Mouse (Mus musculus) adrenal gland, adult 10 weeks (tissue): Measurements from ENCODE around the gene Trim26. TPM values are rescaled to one million over a fixed set of nuclear protein-coding genes. Genes with fewer than 3 reads are reported as not detected.

Experiments used
- polyA plus RNA-seq: library from polyadenylated mRNA; stranded (reverse); fragments of 350-450 nt; fragmentation: Illumina TruSeq; extraction: RNeasy Lipid Tissue Mini Kit (QIAGEN cat#74804); gene quantifications from one replicate; pipeline ENCODE4 v1.2.3, GENCODE M21; 2014; ENCODE audit warnings: low read depth, low replicate concordance

Gene Trim26
- 30.4 TPM for polyA plus RNA-seq

GRCm38 (mm10) chr17:36836874-36837647 is at the start of gene Trim26:
Gene Trim26 (plus strand): TSS chr17:36837134.

DNA sequence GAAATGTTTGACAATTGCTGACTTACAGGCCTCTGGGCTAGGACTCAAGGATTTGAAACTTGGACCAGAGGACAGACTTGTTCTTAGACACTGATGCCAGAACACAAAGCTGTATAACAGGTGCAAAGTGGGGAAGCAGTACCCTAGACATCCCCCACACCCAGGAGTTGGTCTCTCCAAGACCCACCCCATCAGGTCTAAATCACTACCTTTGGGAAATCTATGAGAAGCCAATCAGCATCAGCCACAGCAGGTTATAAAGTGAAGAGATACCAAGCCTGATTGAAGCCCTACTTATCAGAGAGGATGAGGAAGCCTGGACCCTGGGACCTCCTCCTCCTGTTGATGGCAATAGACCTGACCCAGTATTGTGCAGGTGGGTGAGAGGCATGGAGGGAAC is 25.1 kb upstream of the Trim26 start, which contains the start of gene H2-M10.6:
TSS of gene H2-M10.6 (plus strand) at position 301 of the 400 bp plus-strand sequence.

DNA sequence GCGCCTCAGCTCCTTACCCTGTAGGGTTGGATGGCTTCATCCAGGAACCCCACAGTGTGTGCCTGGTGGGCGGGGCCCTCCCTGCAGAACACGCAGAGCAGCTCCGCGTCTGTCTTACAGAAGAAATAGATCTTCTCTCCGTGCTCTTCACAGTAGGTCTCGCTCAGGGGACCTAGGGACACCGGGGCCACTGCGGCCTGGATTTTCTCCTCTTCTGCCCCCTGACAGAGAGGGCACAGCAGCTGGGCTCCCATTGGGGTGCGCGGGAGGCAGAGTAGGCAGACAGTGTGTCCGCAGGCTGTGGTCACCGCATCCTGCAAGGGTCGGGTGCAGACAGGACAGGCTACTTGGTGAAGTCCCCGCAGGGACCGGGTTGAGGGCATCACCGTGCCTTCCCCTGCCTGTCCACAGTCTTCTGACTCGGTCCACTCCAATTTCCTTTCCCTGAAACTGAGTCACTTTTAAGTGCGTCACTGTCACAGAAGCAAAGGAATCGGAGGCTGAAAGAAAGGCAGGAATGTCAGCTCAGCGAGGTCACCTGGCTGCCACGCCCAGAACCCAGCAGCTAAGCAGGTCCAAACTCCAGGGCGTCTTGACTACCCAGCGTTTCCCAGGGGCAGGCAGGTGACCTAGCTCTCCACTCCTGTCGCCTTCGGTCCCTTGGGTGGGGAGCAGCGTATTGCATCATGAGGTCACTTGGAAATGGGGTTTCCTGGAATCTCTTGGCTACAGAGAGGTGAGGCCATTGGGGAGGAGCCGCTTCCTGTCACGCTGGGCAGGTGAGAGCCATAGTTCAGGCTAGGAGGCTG is 30.0 kb downstream of the Trim26 start, which contains the start of gene Trim15:
TSS of gene Trim15 (minus strand) at position 492 of the 809 bp plus-strand sequence.

DNA sequence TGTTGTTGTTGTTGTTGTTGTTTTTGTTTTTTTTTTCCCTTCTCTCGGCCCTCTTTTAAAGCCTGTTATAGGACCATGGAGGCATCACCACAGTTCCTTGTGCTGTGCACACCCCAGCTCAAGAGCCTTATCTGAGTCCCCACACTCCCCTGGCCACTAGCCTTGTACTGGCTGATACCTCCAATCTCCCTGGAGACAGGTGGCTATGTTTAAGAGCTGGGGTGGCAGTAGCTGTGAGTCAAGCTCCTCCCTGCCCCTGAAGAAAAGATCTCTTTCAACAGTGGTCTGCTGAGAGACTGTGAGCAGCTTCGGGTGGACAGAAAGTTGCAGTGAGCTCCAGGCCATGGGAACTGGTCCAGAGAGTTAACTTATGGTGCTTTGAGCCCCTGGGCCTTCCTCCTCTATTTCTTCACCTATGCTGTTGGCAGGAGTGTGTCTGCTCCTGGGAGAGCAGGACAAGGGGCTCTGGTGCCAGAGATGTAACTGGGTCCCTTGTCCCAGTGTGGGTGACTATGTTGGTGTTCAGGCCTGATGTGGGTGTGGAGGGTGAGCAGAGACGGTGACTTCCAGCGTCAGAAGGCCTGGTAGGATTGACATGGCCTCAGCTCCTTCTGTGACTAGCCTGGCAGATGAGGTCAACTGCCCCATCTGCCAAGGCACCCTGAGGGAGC is 32.5 kb downstream of the Trim26 start, which contains the start of gene Trim10:
TSS of gene Trim10 (plus strand) at position 291 of the 671 bp plus-strand sequence.

GRCm38 (mm10) chr17:36890073-36890903 is 53.4 kb downstream of the Trim26 start, which contains the start of gene Trim40:
Gene Trim40 (minus strand): TSS chr17:36890123.

GRCm38 (mm10) chr17:36897552-36898205 is 60.7 kb downstream of the Trim26 start, which contains the start of gene Trim31:
Gene Trim31 (plus strand): TSS chr17:36898118.

Other genes starting within 250 kb of the Trim26 start
- gene H2-M9, start 194.5 kb upstream of the Trim26 start, polyA plus RNA-seq: 1.1 TPM
- gene H2-M1, start 164.9 kb upstream of the Trim26 start, polyA plus RNA-seq: not detected
- gene H2-M10.5, start 64.2 kb upstream of the Trim26 start, polyA plus RNA-seq: not detected
- not detected for gene H2-M10.6, start 25.0 kb upstream of the Trim26 start, polyA plus RNA-seq
- gene Trim15, start 30.1 kb downstream of the Trim26 start, polyA plus RNA-seq: not detected
- not detected for gene Trim10, start 32.4 kb downstream of the Trim26 start, polyA plus RNA-seq
- gene Trim40, start 53.0 kb downstream of the Trim26 start, polyA plus RNA-seq: 0.41 TPM
- not detected for gene Trim31, start 61.0 kb downstream of the Trim26 start, polyA plus RNA-seq
- not detected for gene Rnf39, start 105.8 kb downstream of the Trim26 start, polyA plus RNA-seq
- 9.0 TPM for gene Ppp1r11, start 114.6 kb downstream of the Trim26 start, polyA plus RNA-seq
- 18.0 TPM for gene Znrd1, start 121.4 kb downstream of the Trim26 start, polyA plus RNA-seq
- 26.9 TPM for gene Znrd1as, start 121.5 kb downstream of the Trim26 start, polyA plus RNA-seq
- not detected for gene 2410137M14Rik, start 144.1 kb downstream of the Trim26 start, polyA plus RNA-seq
- not detected for gene H2-M5, start 152.4 kb downstream of the Trim26 start, polyA plus RNA-seq
- 4.4 TPM for gene Zfp57, start 164.0 kb downstream of the Trim26 start, polyA plus RNA-seq
- gene Mog, start 186.3 kb downstream of the Trim26 start, polyA plus RNA-seq: not detected
- 34.8 TPM for gene Gabbr1, start 208.8 kb downstream of the Trim26 start, polyA plus RNA-seq